Mouse (Mus musculus): ENCODE measurements around the gene Syn2. TPM values are rescaled to one million over a fixed set of nuclear protein-coding genes. Genes with fewer than 3 reads are reported as not detected.
A peak's percentile ranks its signal among the peaks of the same experiment; 100 is the strongest.

Gene Syn2
- polyA plus RNA-seq, 1 experiment from 2014 or later = 1.8 TPM

DNA sequence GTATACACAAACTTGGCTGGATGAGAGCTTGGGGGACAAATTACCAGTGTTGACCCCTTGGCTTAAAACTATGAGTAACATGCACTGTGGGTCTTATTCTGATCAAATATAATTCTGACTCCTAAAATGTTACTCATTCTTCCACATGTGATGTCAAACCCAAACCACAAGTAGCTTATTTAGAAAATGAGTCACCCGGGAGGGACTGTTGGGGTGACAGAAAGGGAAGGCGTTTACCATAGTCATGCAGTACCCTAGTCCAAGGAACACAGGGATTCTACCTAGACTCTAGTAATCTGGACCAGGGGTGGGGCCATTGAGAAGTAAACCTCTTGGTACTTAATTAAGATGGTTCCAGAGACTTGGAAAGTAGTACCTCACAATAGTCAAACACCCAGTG, 149.5 kb downstream of the Syn2 start:
- no peaks in the 10 kb centered on the region for H3K36me3 ChIP-seq (ENCODE audit: control insufficient read depth, insufficient read depth)
- no peaks in the 10 kb centered on the region for H3K9me3 ChIP-seq (replicated peaks; ENCODE audit: control insufficient read depth, low read length)
- peaks cover 8% of the 10 kb centered on the region; the same call in 1 of the 2 replicates for H3K27me3 ChIP-seq (ENCODE audit: control insufficient read depth, insufficient read depth, low read length)
- H3K9ac ChIP-seq (ENCODE audit: low read length) = no peak overlapping the region
- WGBS = 81% methylated on average over 2 of the region's 2 CpGs
- no peak overlapping the region for H3K4me2 ChIP-seq (ENCODE audit: low read depth, low read length)
- H3K4me3 ChIP-seq (ENCODE audit: low read length) = no peak overlapping the region
- no peak overlapping the region for H3K27ac ChIP-seq (ENCODE audit: low read length)
- no peak for ATAC-seq (replicated peaks; ENCODE audit: extremely low read depth, insufficient read depth, low FRiP score)
- no peaks in the 10 kb centered on the region for H3K4me1 ChIP-seq (ENCODE audit: control insufficient read depth, insufficient read depth, low read length)

DNA sequence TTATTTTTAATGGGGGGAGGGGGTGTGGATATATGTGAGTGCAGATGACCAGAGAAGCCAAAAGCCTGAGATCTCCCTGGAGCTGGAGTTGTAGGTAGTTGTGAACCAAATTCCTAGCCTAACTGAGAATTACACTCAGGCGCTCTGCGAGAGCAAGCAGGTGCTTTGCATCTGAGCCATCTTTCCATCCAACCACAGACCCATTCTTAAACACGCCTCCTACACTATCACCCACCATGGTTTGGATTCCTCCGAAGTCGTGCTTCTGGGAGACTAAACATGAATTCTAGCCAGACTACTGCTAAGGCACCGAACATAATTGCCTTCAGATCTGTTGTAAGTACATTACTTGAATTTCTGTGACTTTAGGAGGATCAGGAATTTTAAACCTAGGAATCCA, 151.7 kb downstream of the Syn2 start:
- Histone ChIP-seq H3K36me3 (ENCODE audit: control insufficient read depth, insufficient read depth) (no peaks in the 10 kb centered on the region), H3K4me3 (ENCODE audit: low read length) (no peak overlapping the region), H3K4me1 (ENCODE audit: control insufficient read depth, insufficient read depth, low read length) (no peaks in the 10 kb centered on the region), H3K9ac (ENCODE audit: low read length) (no peak overlapping the region), H3K9me3 (replicated peaks; ENCODE audit: control insufficient read depth, low read length) (no peaks in the 10 kb centered on the region), H3K4me2 (ENCODE audit: low read depth, low read length) (no peak overlapping the region), H3K27ac (ENCODE audit: low read length) (no peak overlapping the region), H3K27me3 (ENCODE audit: control insufficient read depth, insufficient read depth, low read length) (0 out of 2 replicates have a peak, but pooled peaks cover 8% of the 10 kb centered on the region)
- no peak for ATAC-seq (replicated peaks; ENCODE audit: extremely low read depth, insufficient read depth, low FRiP score)
- 70% methylated on average over 6 of the region's 6 CpGs for WGBS

DNA sequence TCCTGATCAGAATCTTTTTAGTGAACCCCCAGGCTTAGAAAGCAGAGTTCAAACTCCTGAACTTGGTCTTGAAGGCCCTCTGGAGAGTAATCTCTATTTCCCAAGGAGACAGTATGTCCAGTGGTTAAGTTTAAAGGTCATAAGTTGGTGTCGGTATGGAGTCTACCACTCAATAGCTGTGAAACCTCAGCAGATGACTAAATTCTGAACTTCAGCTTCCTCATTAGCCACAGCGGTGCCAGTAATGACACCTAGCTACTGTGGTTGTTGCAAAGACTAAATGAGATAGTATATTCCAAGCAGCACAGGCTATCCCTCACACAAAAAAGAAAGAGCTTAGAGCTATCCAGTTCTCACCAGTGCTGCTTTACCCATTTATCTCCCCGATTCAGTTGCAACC, 153.5 kb downstream of the Syn2 start:
- no peak for ATAC-seq (replicated peaks; ENCODE audit: extremely low read depth, insufficient read depth, low FRiP score)
- Histone ChIP-seq H3K36me3 (ENCODE audit: control insufficient read depth, insufficient read depth) (no peaks in the 10 kb centered on the region), H3K4me1 (ENCODE audit: control insufficient read depth, insufficient read depth, low read length) (peaks cover 4% of the 10 kb centered on the region; the same call in 1 of the 2 replicates), H3K4me2 (ENCODE audit: low read depth, low read length) (no peak overlapping the region), H3K4me3 (ENCODE audit: low read length) (no peak overlapping the region), H3K9me3 (replicated peaks; ENCODE audit: control insufficient read depth, low read length) (no peaks in the 10 kb centered on the region), H3K27ac (ENCODE audit: low read length) (no peak overlapping the region), H3K9ac (ENCODE audit: low read length) (no peak overlapping the region), H3K27me3 (ENCODE audit: control insufficient read depth, insufficient read depth, low read length) (0 out of 2 replicates have a peak, but pooled peaks cover 3% of the 10 kb centered on the region)
- WGBS = 87% methylated on average over 3 of the region's 3 CpGs

DNA sequence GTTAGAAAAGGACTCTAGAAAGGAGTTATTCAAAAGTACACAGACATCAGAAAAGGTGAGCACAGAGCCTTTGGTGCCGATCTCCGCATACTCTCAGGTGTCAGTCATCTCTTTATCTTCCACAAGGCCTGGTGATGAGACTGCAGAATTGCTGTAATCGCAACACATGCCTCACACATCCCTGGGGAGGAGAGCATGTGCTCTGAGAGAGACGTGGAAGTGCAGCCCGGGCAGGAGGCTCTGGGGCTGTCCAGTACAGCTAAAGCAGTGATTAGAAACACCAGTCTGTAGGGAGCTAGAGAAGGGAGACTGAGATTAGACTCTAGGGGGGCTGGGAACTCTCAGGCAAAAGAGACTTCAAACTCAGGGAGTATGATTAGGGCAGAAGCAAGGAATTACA, 155.9 kb downstream of the Syn2 start:
- no peak overlapping the region for H3K27ac ChIP-seq (ENCODE audit: low read length)
- no peak overlapping the region for H3K4me2 ChIP-seq (ENCODE audit: low read depth, low read length)
- H3K36me3 ChIP-seq (ENCODE audit: control insufficient read depth, insufficient read depth) = no peaks in the 10 kb centered on the region
- H3K27me3 ChIP-seq (ENCODE audit: control insufficient read depth, insufficient read depth, low read length) = 0 out of 2 replicates have a peak, but pooled peaks cover 2% of the 10 kb centered on the region
- 31% methylated on average over 5 of the region's 5 CpGs for WGBS
- peaks cover 4% of the 10 kb centered on the region; the same call in 1 of the 2 replicates for H3K4me1 ChIP-seq (ENCODE audit: control insufficient read depth, insufficient read depth, low read length)
- ATAC-seq (replicated peaks; ENCODE audit: extremely low read depth, insufficient read depth, low FRiP score) = no peak
- H3K9ac ChIP-seq (ENCODE audit: low read length) = no peak overlapping the region
- no peak overlapping the region for H3K4me3 ChIP-seq (ENCODE audit: low read length)
- H3K9me3 ChIP-seq (replicated peaks; ENCODE audit: control insufficient read depth, low read length) = no peaks in the 10 kb centered on the region

DNA sequence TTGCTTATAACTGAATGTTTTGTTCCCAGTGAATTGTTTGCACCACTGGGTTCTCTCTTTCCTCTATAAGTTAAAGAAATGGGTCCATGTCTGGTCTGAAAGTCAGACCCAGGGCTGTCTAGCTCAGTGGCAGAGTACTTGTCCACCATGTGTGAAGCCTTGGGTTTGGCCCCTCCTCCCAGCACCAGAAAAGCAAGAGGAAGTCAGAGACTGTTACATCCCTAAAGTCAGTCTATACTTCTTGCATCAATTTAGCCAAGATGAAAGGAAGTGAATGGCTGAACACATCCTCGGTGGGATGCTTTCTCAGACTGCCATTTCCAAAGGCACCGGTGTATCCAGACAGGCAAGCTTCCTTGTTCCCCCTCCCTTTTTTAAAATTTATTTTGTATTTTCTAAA, 156.4 kb downstream of the Syn2 start:
- no peak overlapping the region for H3K27ac ChIP-seq (ENCODE audit: low read length)
- H3K9ac ChIP-seq (ENCODE audit: low read length) = no peak overlapping the region
- H3K36me3 ChIP-seq (ENCODE audit: control insufficient read depth, insufficient read depth) = no peaks in the 10 kb centered on the region
- H3K4me2 ChIP-seq (ENCODE audit: low read depth, low read length) = no peak overlapping the region
- WGBS = 75% methylated on average over 2 of the region's 2 CpGs
- H3K9me3 ChIP-seq (replicated peaks; ENCODE audit: control insufficient read depth, low read length) = no peaks in the 10 kb centered on the region
- H3K4me3 ChIP-seq (ENCODE audit: low read length) = no peak overlapping the region
- no peak for ATAC-seq (replicated peaks; ENCODE audit: extremely low read depth, insufficient read depth, low FRiP score)
- 0 out of 2 replicates have a peak, but pooled peaks cover 2% of the 10 kb centered on the region for H3K27me3 ChIP-seq (ENCODE audit: control insufficient read depth, insufficient read depth, low read length)
- peaks cover 4% of the 10 kb centered on the region; the same call in 1 of the 2 replicates for H3K4me1 ChIP-seq (ENCODE audit: control insufficient read depth, insufficient read depth, low read length)

DNA sequence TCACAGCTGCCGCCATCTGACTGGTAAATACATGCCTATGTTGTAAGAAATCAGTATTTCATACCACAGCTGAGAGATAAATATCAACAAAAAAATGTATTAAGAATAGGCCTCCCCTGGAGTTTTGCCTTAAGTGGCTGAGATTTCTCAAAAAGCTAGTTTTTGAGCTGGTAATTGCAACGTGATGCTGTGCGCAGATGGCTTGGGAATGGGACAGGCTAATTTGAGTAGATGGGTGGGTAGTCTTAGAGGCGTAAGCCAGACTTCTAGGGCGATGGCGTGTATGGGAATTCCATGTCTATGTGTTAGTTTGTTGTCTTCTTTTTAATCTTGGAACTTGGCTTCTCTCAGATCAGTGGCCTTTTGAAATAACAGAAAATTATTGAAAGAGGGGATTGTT, 157.1 kb downstream of the Syn2 start:
- Histone ChIP-seq H3K27ac (ENCODE audit: low read length) (no peak overlapping the region), H3K36me3 (ENCODE audit: control insufficient read depth, insufficient read depth) (no peaks in the 10 kb centered on the region), H3K27me3 (ENCODE audit: control insufficient read depth, insufficient read depth, low read length) (0 out of 2 replicates have a peak, but pooled peaks cover 2% of the 10 kb centered on the region), H3K9me3 (replicated peaks; ENCODE audit: control insufficient read depth, low read length) (no peaks in the 10 kb centered on the region), H3K4me1 (ENCODE audit: control insufficient read depth, insufficient read depth, low read length) (peaks cover 4% of the 10 kb centered on the region; the same call in 1 of the 2 replicates), H3K9ac (ENCODE audit: low read length) (no peak overlapping the region), H3K4me3 (ENCODE audit: low read length) (no peak overlapping the region), H3K4me2 (ENCODE audit: low read depth, low read length) (no peak overlapping the region)
- 92% methylated on average over 6 of the region's 6 CpGs for WGBS
- ATAC-seq (replicated peaks; ENCODE audit: extremely low read depth, insufficient read depth, low FRiP score) = no peak

DNA sequence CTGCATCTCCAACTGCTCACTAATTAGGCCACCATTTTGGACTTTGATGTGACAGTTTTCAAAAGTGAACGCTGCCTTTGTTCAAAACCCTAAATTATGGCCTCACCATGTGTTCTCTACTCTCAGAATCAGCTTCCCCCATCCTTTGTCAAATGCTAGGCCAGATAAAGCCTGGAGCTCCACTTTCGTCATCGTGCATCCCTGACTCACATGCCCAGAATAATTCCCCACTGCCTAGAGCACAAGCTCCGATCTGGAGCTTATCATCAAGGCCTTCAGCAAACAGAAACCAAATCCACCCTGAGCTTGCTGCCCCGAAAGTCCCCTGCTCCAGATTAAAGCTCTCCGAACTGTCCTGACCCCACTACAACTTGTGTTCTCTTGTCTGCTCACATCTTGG, 157.9 kb downstream of the Syn2 start:
- WGBS = 37% methylated on average over 6 of the region's 6 CpGs
- Histone ChIP-seq H3K36me3 (ENCODE audit: control insufficient read depth, insufficient read depth) (no peaks in the 10 kb centered on the region), H3K27me3 (ENCODE audit: control insufficient read depth, insufficient read depth, low read length) (0 out of 2 replicates have a peak, but pooled peaks cover 2% of the 10 kb centered on the region), H3K9me3 (replicated peaks; ENCODE audit: control insufficient read depth, low read length) (no peaks in the 10 kb centered on the region), H3K4me2 (ENCODE audit: low read depth, low read length) (peak overlapping the region; percentile 25; the same call in 1 of the 2 replicates), H3K4me3 (ENCODE audit: low read length) (no peak overlapping the region), H3K4me1 (ENCODE audit: control insufficient read depth, insufficient read depth, low read length) (peaks cover 4% of the 10 kb centered on the region; the same call in 1 of the 2 replicates), H3K27ac (ENCODE audit: low read length) (no peak overlapping the region), H3K9ac (ENCODE audit: low read length) (no peak overlapping the region)
- ATAC-seq (replicated peaks; ENCODE audit: extremely low read depth, insufficient read depth, low FRiP score) = no peak

DNA sequence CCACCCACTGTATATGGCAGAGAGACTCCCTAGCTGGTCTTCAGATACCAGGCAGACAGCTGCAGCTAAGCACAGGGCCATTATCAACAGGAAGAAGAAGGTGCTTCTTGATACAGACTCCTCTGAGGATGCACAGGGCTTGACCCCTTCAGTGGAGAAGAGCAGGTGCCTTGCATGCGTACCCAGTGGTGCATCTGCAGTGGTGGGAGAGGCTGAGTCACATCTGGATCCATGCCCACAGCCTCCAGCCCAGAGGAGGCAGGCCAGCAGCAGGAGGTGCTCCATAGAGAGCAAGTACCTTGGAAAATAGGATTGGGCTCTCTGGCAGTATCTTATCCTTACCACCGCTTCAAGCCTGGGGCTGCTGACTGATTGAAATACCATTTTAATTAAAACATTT, 159.2 kb downstream of the Syn2 start:
- no peak for ATAC-seq (replicated peaks; ENCODE audit: extremely low read depth, insufficient read depth, low FRiP score)
- WGBS = 71% methylated on average over 2 of the region's 2 CpGs

DNA sequence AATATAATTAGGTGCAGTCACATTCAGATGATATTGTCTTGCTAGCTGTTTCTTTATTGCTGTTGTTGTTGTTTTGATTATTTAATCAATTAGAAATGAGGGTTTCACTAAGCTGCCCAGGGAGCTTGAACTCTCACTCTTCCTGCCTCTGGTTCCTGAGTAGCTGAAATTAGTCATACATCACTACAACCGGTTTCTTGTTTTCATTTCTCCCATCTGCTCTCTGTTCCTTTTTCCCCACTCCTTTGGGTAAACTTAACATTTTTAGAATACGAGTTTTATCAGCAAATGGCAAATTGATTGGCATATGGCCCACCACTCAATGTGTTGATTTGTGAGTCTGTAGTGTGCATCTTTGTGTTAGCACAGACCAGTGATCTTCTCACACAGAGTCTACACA, 172.4 kb downstream of the Syn2 start:
- no peak overlapping the region for H3K4me2 ChIP-seq (ENCODE audit: low read depth, low read length)
- H3K4me1 ChIP-seq (ENCODE audit: control insufficient read depth, insufficient read depth, low read length) = no peaks in the 10 kb centered on the region
- ATAC-seq (replicated peaks; ENCODE audit: extremely low read depth, insufficient read depth, low FRiP score) = no peak
- no peaks in the 10 kb centered on the region for H3K36me3 ChIP-seq (ENCODE audit: control insufficient read depth, insufficient read depth)
- H3K27ac ChIP-seq (ENCODE audit: low read length) = no peak overlapping the region
- WGBS = 47% methylated on average over 2 of the region's 2 CpGs
- H3K4me3 ChIP-seq (ENCODE audit: low read length) = no peak overlapping the region
- H3K9me3 ChIP-seq (replicated peaks; ENCODE audit: control insufficient read depth, low read length) = peaks cover 6% of the 10 kb centered on the region
- H3K9ac ChIP-seq (ENCODE audit: low read length) = no peak overlapping the region
- no peaks in the 10 kb centered on the region for H3K27me3 ChIP-seq (ENCODE audit: control insufficient read depth, insufficient read depth, low read length)

More for the DNA sequence above, 159.2 kb downstream of the Syn2 start:
- Histone ChIP-seq H3K4me3 (ENCODE audit: low read length) (no peak overlapping the region), H3K36me3 (ENCODE audit: control insufficient read depth, insufficient read depth) (no peaks in the 10 kb centered on the region), H3K9me3 (replicated peaks; ENCODE audit: control insufficient read depth, low read length) (peaks cover 4% of the 10 kb centered on the region; the same call in 1 of the 2 replicates), H3K27ac (ENCODE audit: low read length) (no peak overlapping the region), H3K27me3 (ENCODE audit: control insufficient read depth, insufficient read depth, low read length) (no peaks in the 10 kb centered on the region), H3K9ac (ENCODE audit: low read length) (no peak overlapping the region), H3K4me2 (ENCODE audit: low read depth, low read length) (no peak overlapping the region), H3K4me1 (ENCODE audit: control insufficient read depth, insufficient read depth, low read length) (peaks cover 4% of the 10 kb centered on the region; the same call in 1 of the 2 replicates)
